Mouse (Mus musculus) liver, embryonic 11.5 days (tissue): Measurements from ENCODE around the gene Frmpd1. TPM values are rescaled to one million over a fixed set of nuclear protein-coding genes. Genes with fewer than 3 reads are reported as not detected.
A peak's percentile ranks its signal among the peaks of the same experiment; 100 is the strongest.

Experiments
- ATAC-seq: fragments of 200-750 bp; cut with Nextera tagmentation; replicated peaks from 2 replicates; pipeline ENCODE4 v1.8.0; 2017; ENCODE audit warnings: moderate number of reproducible peaks, mild to moderate bottlenecking, moderate TSS enrichment, moderate library complexity; ENCODE audit not compliant: low FRiP score
- DNase-seq: peaks from one replicate; pipeline ENCODE4 v3.0.0-alpha.2; 2017; ENCODE audit warnings: low spot score
- H3K27ac ChIP-seq: fragments of 300-500 bp; sonication (generic); 2 replicates; pipeline ENCODE4 v1.5.1; 2014; ENCODE audit warnings: mild to moderate bottlenecking, low read depth, low read length, control low read depth
- H3K27me3 ChIP-seq: fragments of 300-500 bp; sonication (generic); replicated peaks from 2 replicates; pipeline ENCODE4 v1.6.1; 2014; ENCODE audit warnings: low read length, mixed read lengths; ENCODE audit not compliant: control insufficient read depth, insufficient read depth
- H3K36me3 ChIP-seq: fragments of 300-500 bp; sonication (generic); 2 replicates; pipeline ENCODE4 v1.6.1; 2014; ENCODE audit warnings: mild to moderate bottlenecking, low read length, moderate library complexity, mixed read lengths; ENCODE audit not compliant: control insufficient read depth, insufficient read depth
- H3K4me1 ChIP-seq: fragments of 300-500 bp; sonication (generic); replicated peaks from 2 replicates; pipeline ENCODE4 v1.6.1; 2014; ENCODE audit warnings: low read length, mixed read lengths; ENCODE audit not compliant: control insufficient read depth, insufficient read depth
- H3K4me2 ChIP-seq: fragments of 300-500 bp; sonication (generic); 2 replicates; pipeline ENCODE4 v1.6.1; 2014; ENCODE audit warnings: mild to moderate bottlenecking, control low read depth, moderate library complexity
- H3K4me3 ChIP-seq: fragments of 300-500 bp; sonication (generic); 2 replicates; pipeline ENCODE4 v1.5.1; 2014; ENCODE audit warnings: low read depth, low read length, control low read depth
- H3K9ac ChIP-seq: fragments of 300-500 bp; sonication (generic); 2 replicates; pipeline ENCODE4 v1.6.1; 2014; ENCODE audit warnings: low read depth, low read length, control low read depth
- H3K9me3 ChIP-seq: fragments of 300-500 bp; sonication (generic); 2 replicates; pipeline ENCODE4 v1.6.1; 2016; ENCODE audit warnings: low read length, inconsistent platforms, mixed read lengths; ENCODE audit not compliant: control insufficient read depth
- WGBS: fragments of 180-500 bp; shearing (Covaris S2); extraction: QIAGEN DNeasy Blood & Tissue Kit; methylation state at CpG from one replicate; pipeline ENCODE4 v1.1.7; 2014; 5-methylcytosine and 5-hydroxymethylcytosine counted together
- polyA plus RNA-seq: library from polyadenylated mRNA; unstranded; fragments of >200 nt; fragmentation: Nextera tagmentation; extraction: Ambion mirVana; gene quantifications from 2 replicates; pipeline ENCODE4 v1.2.1, GENCODE M21; 2014

Frmpd1 gene
- polyA plus RNA-seq, 1 experiment from 2014 or later = 1.3 TPM

DNA sequence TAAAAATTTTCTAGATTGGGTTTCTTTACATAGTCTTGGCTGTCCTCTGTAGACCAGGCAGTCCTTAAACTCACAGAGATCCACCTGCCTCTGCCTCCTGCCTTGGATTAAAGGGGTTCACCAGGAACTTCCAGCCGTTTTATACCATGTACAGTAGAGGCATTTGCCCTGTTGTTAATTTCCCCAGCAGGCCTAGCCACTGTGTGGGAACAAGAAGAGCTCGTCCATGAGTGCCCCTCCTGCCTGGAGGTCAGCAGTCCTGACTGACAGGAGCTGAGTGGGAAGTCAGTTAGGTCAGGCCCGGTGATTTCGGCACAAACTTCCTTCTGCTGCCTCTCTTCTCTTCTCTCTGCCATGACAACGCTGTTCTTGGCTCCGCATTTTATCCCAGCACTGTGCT, 123.9 kb downstream of the Frmpd1 start:
- peaks cover 18% of the 10 kb centered on the region for H3K36me3 ChIP-seq
- DNase-seq = no peak
- H3K27ac ChIP-seq = no peak overlapping the region
- no peaks in the 10 kb centered on the region for H3K4me1 ChIP-seq
- H3K9ac ChIP-seq = no peak overlapping the region
- H3K9me3 ChIP-seq = no peaks in the 10 kb centered on the region
- no peak overlapping the region for H3K4me2 ChIP-seq
- no peak overlapping the region for H3K4me3 ChIP-seq
- 75% methylated on average over 6 of the region's 6 CpGs for WGBS
- no peaks in the 10 kb centered on the region for H3K27me3 ChIP-seq
- no peak for ATAC-seq

DNA sequence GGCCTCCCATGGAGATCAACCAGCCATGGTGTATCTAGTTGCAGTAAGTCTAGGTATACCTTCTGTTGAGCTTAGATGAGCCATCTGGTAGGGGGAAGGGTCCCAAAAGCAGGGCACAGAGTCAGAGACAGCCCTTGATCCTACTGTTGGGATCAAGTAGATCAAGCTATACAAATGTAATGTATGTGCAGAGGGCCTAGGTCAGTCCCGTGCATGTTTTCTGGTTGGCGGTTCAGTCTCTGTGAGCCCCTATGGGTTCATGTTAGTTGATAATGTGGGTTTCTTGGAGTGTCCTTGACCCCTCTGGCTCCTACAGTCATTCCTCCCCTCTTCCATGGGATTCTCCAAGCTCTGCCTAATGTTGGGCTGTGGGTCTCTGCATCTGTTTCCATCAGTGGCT, 126.4 kb downstream of the Frmpd1 start:
- H3K27me3 ChIP-seq = no peaks in the 10 kb centered on the region
- no peak overlapping the region for H3K4me2 ChIP-seq
- no peak for ATAC-seq
- no peaks in the 10 kb centered on the region for H3K9me3 ChIP-seq
- H3K27ac ChIP-seq = no peak overlapping the region
- no peaks in the 10 kb centered on the region for H3K4me1 ChIP-seq
- H3K9ac ChIP-seq = no peak overlapping the region
- DNase-seq = no peak
- peaks cover 14% of the 10 kb centered on the region for H3K36me3 ChIP-seq
- 96% methylated on average over 2 of the region's 2 CpGs for WGBS
- no peak overlapping the region for H3K4me3 ChIP-seq

DNA sequence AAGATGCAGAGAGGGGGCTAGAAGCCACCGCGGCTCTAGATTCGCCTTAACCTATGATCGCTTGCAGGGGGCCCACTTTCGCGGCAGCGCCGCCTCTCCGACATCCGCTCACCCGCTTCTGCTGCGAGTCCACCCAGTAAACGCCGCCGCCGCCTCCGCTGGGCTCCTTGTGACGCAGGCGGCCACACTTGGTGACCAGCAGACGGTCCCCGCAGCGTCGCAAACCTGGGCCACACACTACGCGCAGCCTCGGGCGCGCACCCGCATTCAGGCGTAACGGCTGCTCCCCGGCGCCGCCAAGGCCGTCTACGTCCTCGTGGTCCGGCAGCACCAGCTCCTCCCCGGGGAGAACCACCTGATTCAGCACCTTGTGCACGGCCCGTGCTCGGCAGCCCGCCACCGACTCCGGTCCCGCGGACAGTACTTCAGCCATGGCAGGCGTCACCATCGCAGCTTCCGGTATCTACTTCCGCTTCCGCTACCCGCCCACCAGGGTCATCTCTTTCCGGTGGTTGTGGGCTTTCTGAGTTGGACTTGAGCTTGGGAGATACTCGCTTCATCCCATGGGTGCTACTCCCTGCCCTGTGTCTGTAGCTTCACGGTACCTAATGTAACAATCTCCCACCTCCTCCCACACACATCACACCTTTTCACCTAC, 135.6 kb downstream of the Frmpd1 start:
- Histone ChIP-seq H3K27me3 (no peaks in the 10 kb centered on the region), H3K9me3 (no peaks in the 10 kb centered on the region), H3K4me3 (peak overlapping the region; percentile 93), H3K4me2 (peak overlapping the region; percentile 76), H3K4me1 (peaks cover 8% of the 10 kb centered on the region), H3K36me3 (peaks cover 11% of the 10 kb centered on the region; the same call in 1 of the 2 replicates), H3K27ac (peak overlapping the region; percentile 73; the same call in 1 of the 2 replicates), H3K9ac (peak overlapping the region; percentile 96)
- DNase-seq (peak; percentile 85), ATAC-seq (peak; percentile 86)
- under 1% methylated on average over 56 of the region's 56 CpGs for WGBS

DNA sequence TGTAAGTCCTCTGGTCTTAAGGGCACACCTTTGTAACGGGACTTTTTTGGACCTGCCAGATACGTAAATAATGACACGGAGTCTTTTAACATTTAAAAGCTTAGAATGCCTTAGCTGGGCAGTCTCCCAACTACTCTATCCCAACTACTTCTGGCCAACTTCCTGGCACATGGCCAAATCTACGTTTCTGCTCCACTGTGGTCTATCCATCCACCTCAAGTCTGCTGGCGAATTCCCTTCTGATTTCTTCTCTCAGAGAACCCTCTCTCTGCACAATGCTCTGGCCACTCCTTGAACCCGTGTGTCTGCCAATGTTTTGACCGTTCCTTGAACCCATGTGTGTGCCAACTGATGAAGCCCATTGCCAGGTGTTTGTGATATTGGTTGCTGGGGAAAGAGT, 146.5 kb downstream of the Frmpd1 start:
- DNase-seq (no peak), ATAC-seq (no peak)
- no peaks in the 10 kb centered on the region for H3K9me3 ChIP-seq
- WGBS = 82% methylated on average over 7 of the region's 7 CpGs
- H3K4me2 ChIP-seq = no peak overlapping the region
- H3K27me3 ChIP-seq = no peaks in the 10 kb centered on the region; the same call in 1 of the 2 replicates
- no peaks in the 10 kb centered on the region for H3K4me1 ChIP-seq
- no peaks in the 10 kb centered on the region for H3K36me3 ChIP-seq
- no peak overlapping the region for H3K9ac ChIP-seq
- H3K4me3 ChIP-seq = no peak overlapping the region
- H3K27ac ChIP-seq = no peak overlapping the region

DNA sequence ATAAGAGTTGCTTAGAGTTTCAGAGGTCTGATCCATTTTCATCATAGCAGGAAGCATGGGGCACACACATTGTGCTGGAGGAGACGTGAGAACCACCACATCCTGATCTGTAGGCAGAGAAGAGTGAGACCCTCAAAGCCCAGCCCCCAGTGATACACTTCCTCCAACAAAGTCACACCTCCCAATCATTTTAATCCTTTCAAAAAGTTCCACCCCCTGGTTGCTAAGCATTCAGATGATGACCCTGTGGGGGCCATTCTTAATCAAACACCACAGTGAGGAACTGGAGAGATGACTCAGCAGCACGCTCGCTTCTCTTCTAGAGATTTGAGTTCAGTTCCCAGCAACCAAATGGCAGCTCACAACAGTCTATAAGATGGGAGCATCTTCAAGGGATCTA, 147.8 kb downstream of the Frmpd1 start:
- WGBS = 57% methylated on average over 3 of the region's 3 CpGs
- H3K27me3 ChIP-seq = no peaks in the 10 kb centered on the region; the same call in 1 of the 2 replicates
- H3K4me1 ChIP-seq = no peaks in the 10 kb centered on the region
- H3K4me3 ChIP-seq = no peak overlapping the region
- DNase-seq (no peak), ATAC-seq (no peak)
- no peaks in the 10 kb centered on the region for H3K9me3 ChIP-seq
- H3K27ac ChIP-seq = no peak overlapping the region
- H3K4me2 ChIP-seq = no peak overlapping the region
- H3K9ac ChIP-seq = no peak overlapping the region
- no peaks in the 10 kb centered on the region for H3K36me3 ChIP-seq

Other genes with a start within 250 kb of the Frmpd1 start
- 128 and 139 TPM in 2 replicates for gene Grhpr, start 203.5 kb upstream of the Frmpd1 start, polyA plus RNA-seq
- gene Zbtb5, start 172.5 kb upstream of the Frmpd1 start, polyA plus RNA-seq = 12.7 and 14.7 TPM in 2 replicates
- gene Polr1e, start 166.3 kb upstream of the Frmpd1 start, polyA plus RNA-seq = 58.6 and 58.8 TPM in 2 replicates
- 9.3 and 10.5 TPM in 2 replicates for gene Fbxo10, start 100.3 kb upstream of the Frmpd1 start, polyA plus RNA-seq
- 445 and 480 TPM in 2 replicates for gene Tomm5, start 76.8 kb upstream of the Frmpd1 start, polyA plus RNA-seq
- gene Trmt10b, start 112.3 kb downstream of the Frmpd1 start, polyA plus RNA-seq = 16.5 and 17.8 TPM in 2 replicates
- gene Dcaf10, start 157.2 kb downstream of the Frmpd1 start, polyA plus RNA-seq = 11.3 and 11.7 TPM in 2 replicates
- gene Exosc3, start 157.9 kb downstream of the Frmpd1 start, polyA plus RNA-seq = 142 and 143 TPM in 2 replicates
- 81.6 and 83.1 TPM in 2 replicates for gene Slc25a51, start 223.9 kb downstream of the Frmpd1 start, polyA plus RNA-seq